Mouse (Mus musculus) ovary, adult 2 months (tissue): ENCODE data around the gene Qdpr. TPM values are rescaled to one million over a fixed set of nuclear protein-coding genes. Genes with fewer than 3 reads are reported as not detected.

Experiments
- polyA plus RNA-seq: library from polyadenylated mRNA; depleted of rRNA; stranded (reverse); fragments of >200 nt; gene quantifications from 2 replicates; pipeline ENCODE4 v1.2.3, GENCODE M21; 2012; rRNA removed

Gene Qdpr
- polyA plus RNA-seq, result 105 TPM in 2 replicates

GRCm38 (mm10) chr5:45449831-45450716, at the start of gene Qdpr:
TSS of gene Qdpr (minus strand) at chr5:45450236.

GRCm38 (mm10) chr5:45493191-45494092, 43.4 kb upstream of the Qdpr start, which contains the start of gene Lap3:
TSS of gene Lap3 (plus strand) at chr5:45493374.

GRCm38 (mm10) chr5:45453451-45453850, 3.4 kb upstream of the Qdpr start, which contains the start of gene Clrn2:
TSS of gene Clrn2 (plus strand) at chr5:45453751.

Other genes starting within 250 kb of the Qdpr start
- gene Clrn2, start 3.5 kb upstream of the Qdpr start, polyA plus RNA-seq, result not detected in 2 replicates
- 21.7 and 26.7 TPM in 2 replicates for gene Lap3, start 43.1 kb upstream of the Qdpr start, polyA plus RNA-seq
- 108 and 139 TPM in 2 replicates for gene Med28, start 70.0 kb upstream of the Qdpr start, polyA plus RNA-seq
- 0.18 TPM in 2 replicates for gene Fam184b, start 189.4 kb upstream of the Qdpr start, polyA plus RNA-seq
- 0.93 and 1.0 TPM in 2 replicates for gene Ncapg, start 219.7 kb upstream of the Qdpr start, polyA plus RNA-seq